Mouse (Mus musculus) adrenal gland, postnatal 14 days (tissue): ENCODE data around the gene Pdpr. TPM values are rescaled to one million over a fixed set of nuclear protein-coding genes. Genes with fewer than 3 reads are reported as not detected.
A peak's percentile ranks its signal among the peaks of the same experiment; 100 is the strongest.
"Not testable (repeated sequence)": the region's sequence is repeated elsewhere in the genome, so short reads cannot be mapped to it uniquely, and the experiment has no call there.

Experiments used
- DNase-seq: peaks from one replicate; pipeline ENCODE4 v3.0.0; 2021; ENCODE audit warnings: mixed read lengths
- long read RNA-seq, 2 experiments: library from polyadenylated mRNA; stranded (forward); transcript quantifications; one replicate each; pipeline ENCODE4 v2.0.0; 2021
- total RNA-seq: library from RNA; stranded (reverse); gene quantifications from 2 replicates; pipeline ENCODE4 v1.2.3, GENCODE M21; 2021

Pdpr gene
- total RNA-seq = 41.4 and 47.2 TPM in 2 replicates
- long read RNA-seq, experiment 1, partial matches to known transcripts = 2 of 6 reads
- long read RNA-seq, experiment 1, other reads (novel, unspliced or antisense) = 4 of 6 reads
- long read RNA-seq, experiment 2, partial matches to known transcripts = 1 of 1 reads
- long read RNA-seq, experiment 2, other reads (novel, unspliced or antisense) = 0 of 1 reads

DNA sequence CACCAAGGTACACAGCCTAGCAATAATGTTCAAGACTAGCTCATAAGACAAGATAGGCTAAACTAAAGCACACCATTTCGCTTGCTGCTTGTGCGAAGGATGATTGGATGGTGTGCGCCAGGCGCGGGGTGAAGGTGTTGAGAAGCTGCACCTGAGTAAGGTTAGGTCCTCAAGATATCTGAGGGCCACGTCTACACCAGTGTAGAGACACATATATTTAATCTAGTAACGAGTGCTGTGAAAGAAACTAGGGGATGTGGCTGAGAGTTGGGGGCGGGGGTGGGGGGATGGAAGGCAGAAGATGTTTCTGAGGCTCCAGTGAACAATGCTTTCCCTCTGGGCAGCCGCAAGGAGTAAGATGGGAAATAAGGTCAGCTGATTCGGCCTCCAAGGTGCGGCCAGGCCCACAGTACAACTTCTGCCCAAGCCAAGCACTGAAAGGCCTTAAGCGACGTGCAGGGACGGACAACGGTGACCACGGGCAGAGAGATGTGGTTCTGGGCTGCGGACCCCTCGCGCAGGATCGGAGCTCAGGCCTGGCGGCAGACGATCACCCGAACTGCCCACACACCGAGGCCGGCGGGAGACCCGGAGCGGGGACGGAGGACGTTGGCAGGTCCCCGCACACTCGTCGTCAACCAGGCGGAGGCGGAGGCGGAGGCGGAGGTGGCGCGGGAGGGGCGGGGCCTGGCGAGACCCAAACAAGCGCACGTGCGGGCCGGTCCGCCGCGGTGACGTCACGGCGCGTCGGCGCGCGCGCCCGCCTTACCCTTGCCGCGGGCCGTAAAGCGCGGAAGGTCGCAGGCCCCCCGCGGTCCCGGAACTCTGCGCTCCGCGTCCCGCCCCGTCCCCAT is at the start of gene Pdpr:
TSS of gene Pdpr (plus strand) at position 766 of the 854 bp plus-strand sequence.
- peak; percentile 97 for DNase-seq

DNA sequence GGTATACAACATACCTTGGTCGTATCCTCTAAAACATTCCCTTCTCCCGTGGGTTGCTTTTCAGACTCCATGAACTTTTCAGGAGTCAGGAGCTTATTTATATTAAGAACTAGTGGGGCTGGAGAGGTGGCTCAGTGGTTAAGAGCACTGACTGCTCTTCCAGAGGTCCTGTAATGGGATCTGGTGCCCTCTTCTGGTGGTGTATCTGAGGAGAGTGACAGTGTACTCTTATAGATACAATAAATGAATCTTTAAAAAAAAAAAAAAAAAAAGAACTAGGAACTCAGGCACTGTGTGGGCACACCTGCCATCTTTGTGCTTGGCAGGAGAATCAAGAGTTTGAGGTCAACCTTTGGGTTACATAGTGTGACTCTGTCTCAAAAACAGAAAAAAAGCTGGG is 45.7 kb upstream of the Pdpr start:
- no peak for DNase-seq

DNA sequence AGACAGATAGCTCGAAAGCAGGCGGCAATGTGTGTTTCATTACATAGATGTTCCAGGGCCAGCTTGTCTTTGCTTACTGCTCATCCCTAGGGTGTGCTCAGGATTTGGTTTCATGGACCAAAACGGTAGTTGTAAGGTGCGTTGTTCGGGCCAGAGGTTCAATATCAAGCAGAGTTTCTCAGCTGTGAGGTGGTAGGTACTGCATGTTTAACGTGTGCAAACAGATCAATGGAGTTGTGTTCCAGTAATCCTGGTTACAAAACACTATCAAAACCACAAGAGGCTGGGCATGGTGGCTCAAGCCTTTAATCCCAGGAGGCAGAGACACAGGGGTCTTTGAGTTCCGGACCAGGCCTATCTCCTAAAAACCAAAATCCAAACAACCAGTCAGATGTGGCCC is 45.3 kb upstream of the Pdpr start:
- no peak for DNase-seq

DNA sequence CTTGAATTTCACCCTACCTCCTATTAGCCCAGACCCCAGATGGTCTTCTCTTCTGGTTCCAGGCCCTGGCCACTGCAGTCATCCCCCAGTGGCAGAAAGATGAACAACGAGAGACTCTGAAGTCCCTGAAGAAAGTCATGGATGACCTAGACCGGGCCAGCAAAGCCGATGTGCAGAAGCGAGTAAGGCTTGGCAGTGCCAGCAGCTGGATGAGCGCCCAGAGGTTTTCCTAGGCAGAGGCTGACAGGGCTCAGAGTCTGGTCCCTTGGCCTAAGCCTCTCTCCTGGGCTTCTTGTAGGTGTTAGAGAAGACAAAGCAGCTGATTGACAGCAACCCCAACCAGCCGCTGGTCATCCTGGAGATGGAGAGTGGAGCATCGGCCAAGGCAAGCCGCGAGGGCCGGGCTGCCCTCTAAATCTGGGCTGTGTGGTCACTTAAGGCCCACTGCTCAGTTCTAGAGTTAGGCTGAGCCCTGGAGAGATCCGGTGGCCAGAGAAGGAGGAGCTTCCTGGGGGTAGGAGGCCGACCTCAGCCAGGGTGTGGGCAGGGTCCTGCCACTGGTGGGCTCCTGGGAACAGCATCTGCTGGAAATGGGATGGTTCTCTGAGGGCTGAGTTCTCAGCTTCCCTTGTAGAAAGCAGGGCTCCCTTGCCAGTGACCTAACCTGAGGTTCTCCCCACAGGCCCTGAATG is 40.5 kb upstream of the Pdpr start:
- peak; percentile 77 for DNase-seq

DNA sequence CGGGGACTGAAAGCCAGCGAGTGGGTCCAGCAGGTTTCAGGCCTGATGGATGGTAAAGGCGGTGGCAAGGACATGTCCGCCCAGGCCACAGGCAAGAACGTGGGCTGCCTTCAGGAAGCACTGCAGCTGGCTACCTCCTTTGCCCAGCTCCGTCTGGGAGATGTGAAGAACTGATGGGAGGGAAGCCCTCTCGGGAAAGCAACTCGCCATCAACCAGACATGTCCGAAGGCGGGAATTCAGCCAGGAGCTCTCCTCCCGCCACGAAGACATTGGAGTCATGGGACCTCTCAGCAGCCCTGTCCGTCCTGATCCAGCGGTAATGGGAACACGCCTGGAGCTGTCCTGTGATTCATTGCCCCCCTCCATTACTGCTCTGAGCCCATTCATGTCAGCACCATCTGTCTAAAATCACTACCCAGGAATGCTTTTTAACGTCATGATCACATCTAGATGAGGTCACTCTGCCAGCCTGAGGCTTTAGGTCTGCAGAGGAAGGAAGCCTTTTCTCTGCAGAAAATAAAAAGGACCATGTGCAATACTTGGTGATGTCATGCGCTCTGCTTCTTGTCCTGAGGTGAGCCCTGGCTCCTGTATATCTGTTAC is 39.3 kb upstream of the Pdpr start:
- DNase-seq = no peak

DNA sequence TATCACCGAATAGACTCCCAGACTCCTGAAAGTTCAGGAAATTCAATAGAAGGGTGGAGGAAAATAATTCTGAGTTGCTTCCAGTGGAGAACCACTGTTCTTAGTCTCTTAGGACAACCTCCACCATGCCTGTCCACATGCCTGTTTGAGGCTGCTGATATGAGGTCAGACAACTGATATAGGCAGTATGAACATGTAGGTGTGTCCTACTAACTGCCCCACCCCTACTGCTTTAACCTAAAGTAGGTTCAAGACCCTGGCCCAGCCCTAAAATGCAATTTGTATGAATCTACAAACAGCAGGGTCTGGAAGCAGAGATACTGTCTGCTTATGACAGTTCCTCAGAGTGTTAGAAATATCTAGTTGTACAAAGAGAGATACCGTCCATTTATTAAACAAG is 38.8 kb upstream of the Pdpr start:
- DNase-seq = no peak

DNA sequence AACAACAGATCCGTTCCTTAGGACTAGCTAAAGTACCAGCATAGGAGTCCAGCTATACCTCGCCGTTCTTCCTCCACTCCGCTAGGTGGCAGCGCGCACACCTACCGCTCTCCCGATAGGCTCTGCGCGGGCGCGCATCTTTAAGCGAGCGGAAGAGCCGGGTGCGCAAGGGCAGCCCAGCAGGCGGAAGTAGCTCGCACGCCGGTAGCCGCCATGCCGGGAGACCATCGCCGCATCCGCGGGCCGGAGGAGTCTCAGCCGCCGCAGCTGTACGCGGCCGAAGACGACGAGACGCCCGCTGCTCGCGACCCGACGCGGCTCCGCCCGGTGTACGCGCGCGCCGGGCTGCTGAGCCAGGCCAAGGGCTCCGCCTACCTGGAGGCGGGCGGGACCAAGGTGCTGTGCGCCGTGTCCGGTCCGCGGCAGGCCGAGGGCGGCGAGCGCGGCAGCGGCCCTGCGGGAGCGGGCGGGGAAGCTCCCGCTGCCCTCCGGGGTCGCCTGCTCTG is 38.2 kb upstream of the Pdpr start, which contains the start of gene Exosc6:
TSS of gene Exosc6 (plus strand) at position 182 of the 506 bp plus-strand sequence.
- DNase-seq = peak; percentile 94

DNA sequence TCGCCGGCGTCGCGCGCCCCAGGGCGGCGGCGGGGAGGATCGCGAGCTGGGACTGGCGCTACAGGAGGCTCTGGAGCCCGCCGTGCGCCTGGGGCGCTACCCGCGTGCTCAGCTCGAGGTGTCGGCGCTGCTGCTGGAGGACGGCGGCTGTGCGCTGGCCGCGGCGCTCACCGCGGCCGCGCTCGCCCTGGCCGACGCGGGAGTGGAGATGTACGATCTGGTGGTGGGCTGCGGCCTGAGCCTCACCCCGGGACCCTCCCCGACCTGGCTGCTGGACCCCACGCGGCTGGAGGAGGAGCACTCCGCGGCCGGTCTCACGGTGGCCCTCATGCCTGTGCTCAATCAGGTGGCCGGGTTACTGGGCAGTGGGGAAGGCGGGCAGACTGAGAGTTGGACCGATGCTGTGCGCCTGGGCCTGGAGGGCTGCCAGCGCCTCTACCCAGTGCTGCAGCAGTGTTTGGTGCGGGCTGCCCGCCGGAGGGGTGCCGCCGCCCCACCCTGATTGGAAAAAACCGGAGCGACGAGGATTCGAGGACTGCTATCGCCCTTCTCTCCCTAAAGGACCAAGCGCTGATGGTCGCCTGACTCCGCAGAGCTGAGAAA is 37.6 kb upstream of the Pdpr start:
- DNase-seq = peak; percentile 77

DNA sequence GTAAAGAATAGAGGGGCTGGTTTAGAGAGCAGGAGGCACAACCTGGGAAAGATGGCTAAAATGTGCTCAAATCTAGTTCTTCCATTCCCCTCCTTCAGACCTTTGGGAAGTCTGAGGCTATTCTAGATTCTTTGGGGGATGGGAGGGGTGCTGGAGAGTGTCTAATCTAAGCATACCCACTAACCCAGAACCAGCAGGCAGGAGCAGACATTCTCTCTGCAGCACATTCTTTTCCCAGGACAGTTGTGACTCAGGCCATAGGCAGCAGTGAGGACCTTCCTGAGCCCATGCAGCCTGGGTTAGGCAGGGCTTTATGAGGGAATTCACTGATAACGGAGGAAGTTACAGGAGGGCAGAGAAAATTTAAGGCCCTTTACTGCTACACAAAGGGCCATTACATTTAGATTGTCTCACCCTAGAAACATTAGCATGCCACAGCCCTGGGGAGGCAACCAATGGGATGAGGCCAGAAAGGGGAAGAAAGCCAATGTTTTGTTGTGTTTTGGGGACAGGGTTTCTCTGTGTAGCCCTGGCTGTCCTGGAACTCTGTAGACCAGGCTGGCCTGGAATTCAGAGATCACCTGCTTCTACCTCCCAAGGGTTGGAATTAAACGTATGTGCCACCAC is 35.4 kb upstream of the Pdpr start:
- no peak for DNase-seq

DNA sequence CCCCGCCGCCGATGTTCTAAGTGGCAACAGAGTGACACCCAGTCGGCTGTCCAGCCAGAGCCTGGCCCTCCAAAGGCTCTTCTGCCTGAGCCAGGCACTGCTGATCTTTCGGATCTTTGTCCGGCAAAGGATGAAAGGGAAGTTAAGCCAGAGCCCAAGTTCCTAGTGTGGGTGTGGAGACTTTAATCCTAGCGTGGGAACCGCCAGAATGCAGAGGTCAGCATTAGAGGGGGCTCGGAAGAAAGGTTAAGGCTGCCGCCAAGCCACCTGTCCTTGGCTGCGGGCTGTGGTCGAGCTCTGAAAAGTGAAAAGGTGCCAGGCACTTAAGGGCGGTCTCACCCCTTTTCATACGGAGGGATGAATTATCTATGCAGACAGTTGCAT is 32.8 kb upstream of the Pdpr start:
- DNase-seq = no peak

DNA sequence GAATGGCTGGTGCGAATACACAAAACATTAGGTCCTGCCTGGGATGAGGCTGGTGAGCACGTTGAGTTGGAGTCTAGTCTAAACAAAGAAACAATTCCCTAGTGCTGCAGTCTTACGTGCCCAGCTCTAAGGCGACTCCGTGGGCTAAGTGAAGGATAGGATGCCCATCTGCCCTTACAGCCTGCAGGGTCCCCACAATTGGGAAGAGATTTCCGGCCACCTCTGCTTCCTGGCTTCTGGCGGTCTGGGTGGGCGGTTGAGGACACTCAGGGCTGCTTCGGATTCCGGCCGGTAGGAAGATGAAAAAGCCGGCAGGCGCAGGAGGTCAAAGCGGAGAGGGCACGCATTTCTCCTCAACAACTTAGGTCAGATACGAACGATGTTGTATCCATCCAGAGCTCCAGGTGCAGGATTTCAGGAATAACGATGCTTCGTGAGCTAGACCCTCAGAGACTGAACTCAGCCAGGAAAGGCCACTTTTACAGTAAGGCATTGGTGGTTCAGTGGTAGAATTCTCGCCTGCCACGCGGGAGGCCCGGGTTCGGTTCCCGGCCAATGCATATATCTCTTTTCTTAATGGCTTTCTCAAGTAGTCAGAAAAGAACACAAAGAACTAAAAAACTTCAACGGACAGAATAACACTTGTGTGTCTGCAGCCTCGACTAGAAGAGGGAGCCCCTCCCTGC is 32.2 kb upstream of the Pdpr start:
- peak; percentile 89 for DNase-seq

DNA sequence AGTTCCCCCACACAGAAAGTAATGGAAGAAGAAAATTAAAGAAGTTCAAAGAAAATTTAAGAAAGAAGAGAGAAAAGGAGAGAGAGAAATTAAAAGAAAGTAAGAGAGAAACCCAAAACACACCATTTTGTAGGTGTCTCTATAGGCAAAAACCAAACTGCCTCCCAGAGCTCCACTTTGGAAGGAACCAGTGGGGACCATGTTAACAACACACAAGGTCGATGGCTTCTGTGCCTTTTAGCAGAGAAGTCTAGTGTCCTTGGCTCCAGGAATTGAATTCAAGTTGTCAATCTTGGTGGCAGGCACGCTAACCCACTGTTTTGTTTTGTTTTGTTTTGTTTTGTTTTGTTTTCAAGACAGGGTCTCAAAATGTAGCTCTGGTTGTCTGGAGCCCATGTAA is 31.5 kb upstream of the Pdpr start:
- no peak for DNase-seq

DNA sequence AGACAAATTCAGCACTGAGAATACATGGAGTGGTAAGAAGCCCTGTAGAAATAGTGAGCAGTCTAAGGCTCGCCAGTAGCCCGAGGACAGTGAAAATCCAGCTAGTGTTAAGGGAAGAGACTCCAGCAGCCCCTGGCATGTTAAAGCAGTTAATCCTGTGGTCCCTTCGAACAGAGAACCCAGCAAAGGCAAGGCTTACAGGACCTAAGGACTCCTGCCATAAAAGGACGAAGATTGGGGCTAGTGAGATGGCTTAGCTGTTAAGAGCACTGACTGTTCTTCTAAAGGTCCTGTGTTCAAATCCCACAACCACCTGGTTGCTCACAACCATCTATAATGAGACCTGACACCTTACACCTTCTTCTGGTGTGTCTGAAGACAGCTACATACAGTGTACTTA is 28.1 kb upstream of the Pdpr start:
- DNase-seq = peak; percentile 2

DNA sequence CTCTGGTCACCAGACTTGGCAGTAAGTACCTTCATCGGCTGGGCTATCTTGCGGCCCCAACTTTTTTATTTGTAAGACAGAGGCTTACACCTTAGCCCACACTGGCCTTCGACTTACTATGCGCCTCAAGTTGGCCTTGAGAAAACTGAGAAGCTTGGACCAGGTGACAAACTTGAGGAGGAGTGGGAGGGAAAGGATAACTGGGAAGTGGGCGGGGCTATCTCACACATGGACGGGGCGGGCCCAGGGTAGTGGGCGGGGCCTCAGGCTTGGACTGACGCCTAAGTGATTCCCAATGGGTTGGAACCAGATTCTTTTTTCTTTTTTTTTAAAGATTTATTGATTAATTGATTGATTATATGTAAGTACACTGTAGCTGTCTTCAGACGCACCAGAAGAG is 27.0 kb upstream of the Pdpr start:
- DNase-seq = peak; percentile 44

DNA sequence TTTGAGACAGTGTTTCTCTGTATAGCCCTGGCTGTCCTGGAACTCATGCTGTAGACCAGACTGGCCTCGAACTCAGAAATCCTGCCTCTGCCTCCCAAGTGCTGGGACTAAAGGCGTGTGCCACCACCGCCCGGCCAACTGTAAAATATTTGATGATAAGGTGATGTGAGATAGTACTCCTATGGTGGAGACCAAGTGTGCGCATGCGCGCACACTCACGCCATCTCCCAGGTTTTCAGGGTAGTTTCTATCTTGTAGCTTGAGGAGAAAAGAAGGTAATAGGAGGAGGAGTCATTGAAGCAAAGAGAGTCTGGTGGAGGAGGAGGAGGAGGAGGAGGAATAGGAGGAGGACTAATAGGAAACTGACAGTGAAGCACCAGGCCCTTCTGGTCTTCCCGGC is 25.8 kb upstream of the Pdpr start:
- not testable (repeated sequence) for DNase-seq

DNA sequence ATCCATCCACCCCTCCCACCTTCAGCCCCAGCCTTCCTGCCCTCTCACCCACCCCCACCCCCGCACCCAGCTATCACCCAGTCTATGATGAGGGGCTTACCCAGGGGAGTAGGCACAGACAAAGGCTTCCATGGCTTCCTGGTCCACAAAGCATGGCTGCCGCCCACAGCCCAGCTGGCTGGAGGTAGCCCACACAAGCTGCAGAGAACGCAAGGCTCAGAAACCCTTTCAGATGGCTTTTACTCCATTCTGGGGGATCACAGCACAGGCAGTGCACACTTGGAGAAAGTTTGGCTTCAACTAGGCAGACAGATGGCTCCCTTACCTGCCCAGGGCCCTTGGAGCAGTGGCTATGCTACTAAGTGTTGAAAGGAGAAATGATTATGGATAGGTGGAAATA is 18.5 kb upstream of the Pdpr start:
- DNase-seq = no peak

DNA sequence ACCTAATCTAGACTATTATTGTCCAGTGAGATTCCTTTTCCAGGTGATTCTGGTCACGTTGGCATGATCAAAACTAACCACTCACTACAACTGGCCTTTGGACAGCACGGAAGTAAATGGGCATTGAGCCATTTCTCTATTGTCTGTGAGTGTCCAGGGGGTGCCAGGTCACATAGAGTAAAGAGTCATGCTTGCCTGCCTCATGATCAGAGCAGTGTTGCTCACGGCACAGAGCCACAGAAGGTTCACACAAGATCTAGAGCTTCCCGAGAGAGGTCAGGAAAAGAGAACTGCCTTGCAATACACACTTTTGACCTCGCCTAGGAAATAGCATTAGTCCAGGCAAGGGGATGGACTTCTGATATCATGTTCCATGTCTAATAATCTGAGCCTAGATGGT is 15.0 kb upstream of the Pdpr start:
- no peak for DNase-seq

DNA sequence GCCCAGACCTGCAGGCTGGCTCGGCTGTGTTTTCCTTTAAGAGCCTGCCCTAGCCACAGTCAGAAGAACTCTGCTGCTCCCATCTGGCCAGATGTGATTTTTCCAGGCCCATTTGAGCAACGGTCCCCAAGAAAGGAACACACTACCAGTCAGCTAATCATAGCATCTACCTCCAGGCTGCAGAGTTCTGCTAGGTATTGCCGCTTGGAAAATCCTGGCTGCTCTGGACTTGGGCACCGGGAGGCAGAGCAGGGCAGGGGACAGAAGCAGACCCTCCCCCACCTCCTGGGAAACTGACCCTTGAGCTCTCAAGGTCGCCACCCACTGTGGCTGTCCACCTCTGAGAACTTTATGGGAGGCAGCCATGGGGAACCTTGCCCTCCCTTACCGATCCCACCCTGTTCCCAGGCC is 14.6 kb upstream of the Pdpr start:
- peak; percentile 66 for DNase-seq

DNA sequence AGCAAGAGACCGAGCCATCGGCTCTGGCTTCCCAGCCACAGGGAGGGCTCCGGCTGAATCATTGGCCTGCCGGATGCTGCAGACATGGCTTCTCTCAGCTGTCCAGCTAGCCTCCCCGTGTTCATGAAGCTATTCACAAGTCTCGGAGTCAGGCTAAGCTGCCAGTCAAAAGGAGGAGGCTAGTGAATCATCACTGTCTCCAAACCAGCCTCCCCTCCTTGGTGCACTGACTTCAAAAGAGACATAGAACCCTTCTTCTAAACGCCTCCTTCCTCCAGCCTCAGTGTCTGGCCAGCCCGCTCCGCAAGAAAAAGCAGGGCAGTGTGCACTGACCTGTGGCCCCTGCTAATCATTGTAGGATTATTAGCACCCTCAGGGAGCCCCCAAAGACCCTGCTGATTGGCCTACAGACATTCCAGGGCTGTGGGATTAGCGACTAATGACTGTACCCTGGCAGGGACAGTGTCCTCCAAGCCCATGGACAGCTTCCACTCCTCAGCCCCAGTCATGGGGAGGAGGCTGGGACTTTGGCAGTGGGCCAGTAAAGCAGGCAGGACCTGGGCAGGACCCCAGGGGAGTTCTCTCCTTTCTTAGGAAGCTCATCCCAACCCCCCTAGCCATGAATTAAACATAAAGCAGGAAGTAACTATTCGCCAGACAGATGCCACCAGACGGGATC is 12.7 kb upstream of the Pdpr start:
- no peak for DNase-seq

DNA sequence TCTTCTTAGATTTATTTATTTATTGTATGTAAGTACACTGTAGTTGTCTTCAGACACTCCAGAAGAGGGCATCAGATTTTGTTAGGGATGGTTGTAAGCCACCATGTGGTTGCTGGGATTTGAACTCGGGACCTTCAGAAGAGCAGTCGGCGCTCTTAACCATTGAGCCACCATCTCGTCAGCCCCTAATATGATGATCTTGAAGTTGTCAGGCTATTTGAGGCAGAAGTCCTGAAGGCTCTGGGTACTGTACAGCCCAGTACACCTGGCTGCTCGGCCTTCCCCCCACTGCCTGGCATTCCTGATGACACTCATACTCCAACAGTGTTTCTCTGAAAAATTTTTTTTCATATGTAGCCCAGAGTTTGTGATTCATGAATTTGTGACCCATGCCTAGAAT is 10.5 kb upstream of the Pdpr start:
- not testable (repeated sequence) for DNase-seq

DNA sequence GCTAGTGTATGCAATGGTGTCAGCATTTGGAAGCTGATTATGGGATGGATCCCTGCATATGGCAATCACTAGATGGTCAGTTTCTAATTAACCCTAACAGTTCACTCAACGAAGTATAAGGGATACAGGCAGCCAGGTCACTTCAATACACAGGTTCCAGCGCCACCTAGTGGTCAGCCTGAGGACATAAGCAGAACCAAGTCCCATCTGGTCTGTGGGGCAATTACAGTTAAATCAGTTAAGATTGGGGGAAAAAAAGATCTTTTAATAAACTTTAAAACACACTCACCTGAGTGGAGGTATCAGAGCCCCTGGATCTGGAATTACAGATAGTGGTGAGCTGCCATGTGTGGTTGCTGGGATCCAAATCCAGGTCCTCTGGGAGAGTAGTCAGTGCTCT is 4.3 kb upstream of the Pdpr start:
- DNase-seq = peak; percentile 90
